Mouse (Mus musculus): ENCODE measurements around the gene 2310057N15Rik.

DNA sequence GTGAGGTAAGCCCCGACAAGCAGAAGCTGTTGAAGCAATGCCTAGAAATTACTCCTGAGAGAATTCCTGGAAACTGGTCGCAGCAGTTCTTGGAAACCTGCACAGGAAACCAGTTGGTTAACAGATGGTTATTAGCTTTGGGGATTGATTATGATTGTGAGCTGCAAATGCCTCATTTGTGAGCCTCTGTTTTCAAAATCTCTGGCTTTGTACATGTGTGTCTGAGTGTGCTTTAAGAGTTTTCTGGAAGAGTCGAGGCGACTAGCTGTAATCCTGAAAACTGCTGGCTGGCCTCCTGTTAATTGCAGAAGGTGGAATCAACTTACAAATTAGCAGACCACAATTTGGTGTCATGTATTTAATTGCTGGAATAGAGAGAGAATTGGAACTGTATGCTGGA is 26.1 kb downstream of the 2310057N15Rik start:
- TF ChIP-seq CTCF (conservative IDR thresholded peaks at IDR 0.05; ENCODE audit: low read length) (no peak), POU5F1 (IDR thresholded peaks at IDR 0.05; ENCODE audit: borderline replicate concordance, low read length) (no peak), NANOG (IDR thresholded peaks at IDR 0.05; ENCODE audit: borderline replicate concordance, low read length) (no peak)

Data from E14TG2a.4 (cell line).